Mouse (Mus musculus): ENCODE results near the gene Rtf2. TPM values are rescaled to one million over a fixed set of nuclear protein-coding genes. Genes with fewer than 3 reads are reported as not detected.

The Rtf2 gene
- total RNA-seq, 2 experiments from 2014 or later, result 68.3 to 72.9 TPM

GRCm38 (mm10) chr2:172480296-172480695, 39.9 kb downstream of the Rtf2 start:
- no peak for DNase-seq (ENCODE audit: extremely low spot score in 1 of 2, low spot score in 1 of 2)

GRCm38 (mm10) chr2:172481654-172482385, 41.5 kb downstream of the Rtf2 start:
- no peak for DNase-seq (ENCODE audit: extremely low spot score in 1 of 2, low spot score in 1 of 2)

GRCm38 (mm10) chr2:172483766-172484413, 43.5 kb downstream of the Rtf2 start:
- DNase-seq (ENCODE audit: extremely low spot score in 1 of 2, low spot score in 1 of 2), result peak in 1 of 2 experiments; percentile 38

GRCm38 (mm10) chr2:172484696-172485370, 44.5 kb downstream of the Rtf2 start:
- no peak for DNase-seq (ENCODE audit: extremely low spot score in 1 of 2, low spot score in 1 of 2)

- DNase-seq (ENCODE audit: extremely low spot score in 1 of 2, low spot score in 1 of 2), result no peak
Observed at GRCm38 (mm10) chr2:172496736-172497345, 56.5 kb downstream of the Rtf2 start.

- DNase-seq (ENCODE audit: extremely low spot score in 1 of 2, low spot score in 1 of 2), result no peak
Observed at GRCm38 (mm10) chr2:172498823-172499222, 58.5 kb downstream of the Rtf2 start.

GRCm38 (mm10) chr2:172500752-172501316, 60.5 kb downstream of the Rtf2 start:
- DNase-seq (ENCODE audit: extremely low spot score in 1 of 2, low spot score in 1 of 2), result no peak

- DNase-seq (ENCODE audit: extremely low spot score in 1 of 2, low spot score in 1 of 2), result peak in 1 of 2 experiments; percentile 14
Observed at GRCm38 (mm10) chr2:172501341-172501740, 61.0 kb downstream of the Rtf2 start.

GRCm38 (mm10) chr2:172502168-172502567, 61.8 kb downstream of the Rtf2 start:
- no peak for DNase-seq (ENCODE audit: extremely low spot score in 1 of 2, low spot score in 1 of 2)

- no peak for DNase-seq (ENCODE audit: extremely low spot score in 1 of 2, low spot score in 1 of 2)
Observed at GRCm38 (mm10) chr2:172506121-172506520, 65.8 kb downstream of the Rtf2 start.

- DNase-seq (ENCODE audit: extremely low spot score in 1 of 2, low spot score in 1 of 2), result no peak
Observed at GRCm38 (mm10) chr2:172510056-172510712, 69.8 kb downstream of the Rtf2 start.

GRCm38 (mm10) chr2:172510899-172511298, 70.5 kb downstream of the Rtf2 start:
- DNase-seq (ENCODE audit: extremely low spot score in 1 of 2, low spot score in 1 of 2), result no peak

- DNase-seq (ENCODE audit: extremely low spot score in 1 of 2, low spot score in 1 of 2), result no peak
Observed at GRCm38 (mm10) chr2:172516407-172516992, 76.1 kb downstream of the Rtf2 start.

Other genes with a start within 250 kb of the Rtf2 start
- gene Mc3r, start 192.1 kb upstream of the Rtf2 start, total RNA-seq (2021), result under 1 TPM; 0.12 to 0.23 TPM
- gene Fam210b, start 95.0 kb upstream of the Rtf2 start, total RNA-seq (2021), result 10 to 100 TPM; 25.9 to 27.7 TPM
- gene Aurka, start 70.0 kb upstream of the Rtf2 start, total RNA-seq (2021), result 1 to 10 TPM; 1.9 to 2.2 TPM
- 10 to 100 TPM; 22.8 to 25.9 TPM for gene Cstf1, start 69.9 kb upstream of the Rtf2 start, total RNA-seq (2021)
- gene Cass4, start 46.8 kb upstream of the Rtf2 start, total RNA-seq (2021), result under 1 TPM; 0.26 to 0.49 TPM
- gene Gcnt7, start 18.0 kb downstream of the Rtf2 start, total RNA-seq (2021), result not detected
- gene Fam209, start 32.0 kb downstream of the Rtf2 start, total RNA-seq (2021), result not detected
- gene Tfap2c, start 109.0 kb downstream of the Rtf2 start, total RNA-seq (2021), result under 1 TPM; 0.49 to 0.57 TPM

Measured in layer of hippocampus, postnatal 25 days (tissue).